Mouse (Mus musculus): ENCODE data around the gene Ptchd4.

The Ptchd4 gene

DNA sequence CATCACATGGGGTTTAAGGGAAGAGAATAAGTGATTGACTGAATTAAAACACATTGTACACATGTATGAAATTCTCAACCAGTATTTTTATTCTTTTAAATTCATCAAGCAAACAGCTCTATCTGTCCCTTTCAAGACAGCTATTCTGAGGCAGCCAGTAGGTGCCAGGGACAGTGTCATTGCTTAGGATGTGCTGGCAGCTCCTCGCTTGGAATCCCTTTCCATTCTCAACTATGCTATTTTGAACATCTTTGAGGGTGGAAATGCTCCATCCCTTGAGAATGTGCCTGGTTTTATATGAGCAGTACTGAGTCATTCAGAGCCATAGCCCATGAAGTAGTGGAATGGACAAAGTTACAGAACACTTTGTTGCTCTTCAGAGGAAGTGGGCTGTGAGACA is 112.2 kb downstream of the Ptchd4 start:
- DNase-seq (ENCODE audit: low spot score in 2 of 2): peak; percentile 32 to 66

DNA sequence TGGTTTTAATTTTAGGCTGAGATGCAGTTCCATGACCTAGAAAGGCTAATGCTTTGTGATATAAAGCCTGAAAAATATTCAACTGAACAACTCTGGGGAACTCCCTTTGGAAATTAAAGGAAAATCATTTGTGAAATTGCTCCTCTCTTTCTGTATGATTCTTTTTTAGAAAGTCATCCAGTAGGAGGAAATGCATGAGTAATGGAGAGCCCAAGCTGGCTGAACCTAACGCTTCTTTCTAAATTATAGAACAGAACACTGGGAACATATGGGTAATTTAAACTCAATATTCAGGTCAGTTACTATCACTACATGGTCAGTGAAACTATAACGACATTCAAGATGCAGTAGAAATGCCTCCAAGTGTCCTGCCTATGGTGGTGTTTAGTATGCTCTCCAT is 114.6 kb downstream of the Ptchd4 start:
- no peak for DNase-seq (ENCODE audit: low spot score in 2 of 2)

DNA sequence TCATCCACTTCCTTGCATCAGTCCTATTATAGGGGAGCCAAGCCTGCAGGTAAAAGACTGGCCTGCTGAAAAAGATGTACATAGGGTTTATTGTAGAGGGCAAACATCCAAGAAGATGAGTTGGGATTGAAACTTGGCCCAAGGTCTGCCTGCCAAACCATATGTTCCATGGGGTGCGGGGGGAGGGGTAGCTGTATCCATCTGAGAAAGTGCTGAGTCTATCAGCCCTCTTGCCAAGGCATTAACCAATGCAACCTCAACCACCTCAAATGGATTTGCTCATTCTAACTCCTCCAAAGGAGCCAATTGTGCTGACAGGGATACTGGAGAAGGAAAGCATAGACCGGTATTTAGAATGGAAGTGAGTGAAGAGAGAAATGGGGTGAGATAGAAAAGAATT is 136.5 kb downstream of the Ptchd4 start:
- no peak for DNase-seq (ENCODE audit: low spot score in 2 of 2)

DNA sequence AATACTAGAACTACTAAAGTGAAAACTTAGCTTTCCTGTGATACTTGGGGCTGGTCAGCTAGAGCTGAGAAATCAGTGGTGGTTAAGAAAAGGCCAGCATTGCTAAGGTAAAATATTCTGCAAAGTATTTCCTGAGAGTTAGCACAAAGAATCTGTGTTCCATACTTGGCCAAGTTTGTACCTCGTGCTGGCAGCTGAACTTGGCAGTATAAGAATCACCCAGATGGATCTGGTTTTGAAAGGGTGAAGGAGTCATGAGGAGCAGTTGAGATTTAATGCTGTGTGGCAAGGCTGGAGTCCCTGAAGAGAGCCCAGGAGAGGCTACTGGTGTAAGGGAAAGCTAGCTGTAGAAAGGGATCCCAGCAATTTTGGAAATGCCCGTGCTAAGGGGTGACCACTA is 140.7 kb downstream of the Ptchd4 start:
- no peak for DNase-seq (ENCODE audit: low spot score in 2 of 2)

DNA sequence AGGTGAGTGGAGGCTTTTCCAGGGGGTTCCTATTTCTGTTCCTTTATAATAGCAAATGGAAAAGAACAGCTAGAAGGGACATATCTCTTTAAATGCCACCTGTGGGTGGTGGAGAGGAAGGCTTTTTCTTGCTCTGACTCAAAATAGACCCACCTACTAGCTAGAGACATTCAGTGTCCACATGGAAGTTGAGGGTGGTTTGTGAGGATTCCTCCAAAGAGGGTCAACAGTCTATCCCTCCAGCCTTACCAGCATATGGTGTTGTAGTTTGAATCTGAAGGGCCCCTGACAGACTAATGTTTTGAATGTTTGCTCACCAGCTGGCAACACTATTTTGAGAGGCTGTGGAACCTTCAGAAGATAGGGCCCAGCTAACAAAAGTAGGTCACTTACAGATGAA is 147.0 kb downstream of the Ptchd4 start:
- peak; percentile 35 to 43 for DNase-seq (ENCODE audit: low spot score in 2 of 2)

DNA sequence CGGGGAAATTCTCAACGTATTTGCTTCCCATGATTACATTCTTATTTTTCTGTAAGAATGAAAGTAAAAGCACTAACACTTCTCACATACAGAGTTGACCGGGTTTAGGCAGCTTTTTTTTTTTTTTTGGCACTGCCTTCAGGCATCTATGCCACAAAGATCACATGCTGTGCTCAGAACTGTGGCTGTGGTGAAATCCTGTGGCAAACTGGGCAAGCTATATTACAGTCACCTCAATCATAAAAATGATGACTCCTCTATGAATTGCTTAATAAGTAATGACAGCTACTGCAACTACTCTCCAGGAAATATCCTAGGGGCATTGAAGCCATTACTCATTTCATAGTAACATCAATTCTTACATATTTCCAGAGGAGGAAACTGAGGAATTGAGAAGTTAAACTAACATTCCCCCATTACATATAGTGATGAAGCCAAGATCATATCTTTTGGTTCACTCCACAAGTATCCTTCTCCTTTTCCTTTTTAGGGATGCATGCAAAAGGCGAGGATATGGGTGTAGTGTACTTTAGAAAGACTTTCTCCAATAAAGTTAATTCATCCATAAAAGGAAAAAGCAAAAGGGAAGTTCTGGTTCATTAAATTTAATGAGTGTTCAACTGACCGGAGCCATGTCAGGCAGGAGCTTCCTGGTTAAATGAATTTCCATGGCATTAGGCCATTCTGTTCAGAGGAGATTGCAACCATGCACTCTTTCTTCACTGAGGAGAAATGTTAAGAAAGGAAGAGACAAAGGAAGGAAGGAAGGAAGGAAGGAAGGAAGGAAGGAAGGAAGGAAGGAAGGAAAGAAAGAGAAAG is 164.6 kb downstream of the Ptchd4 start:
- DNase-seq (ENCODE audit: low spot score in 2 of 2): no peak

DNA sequence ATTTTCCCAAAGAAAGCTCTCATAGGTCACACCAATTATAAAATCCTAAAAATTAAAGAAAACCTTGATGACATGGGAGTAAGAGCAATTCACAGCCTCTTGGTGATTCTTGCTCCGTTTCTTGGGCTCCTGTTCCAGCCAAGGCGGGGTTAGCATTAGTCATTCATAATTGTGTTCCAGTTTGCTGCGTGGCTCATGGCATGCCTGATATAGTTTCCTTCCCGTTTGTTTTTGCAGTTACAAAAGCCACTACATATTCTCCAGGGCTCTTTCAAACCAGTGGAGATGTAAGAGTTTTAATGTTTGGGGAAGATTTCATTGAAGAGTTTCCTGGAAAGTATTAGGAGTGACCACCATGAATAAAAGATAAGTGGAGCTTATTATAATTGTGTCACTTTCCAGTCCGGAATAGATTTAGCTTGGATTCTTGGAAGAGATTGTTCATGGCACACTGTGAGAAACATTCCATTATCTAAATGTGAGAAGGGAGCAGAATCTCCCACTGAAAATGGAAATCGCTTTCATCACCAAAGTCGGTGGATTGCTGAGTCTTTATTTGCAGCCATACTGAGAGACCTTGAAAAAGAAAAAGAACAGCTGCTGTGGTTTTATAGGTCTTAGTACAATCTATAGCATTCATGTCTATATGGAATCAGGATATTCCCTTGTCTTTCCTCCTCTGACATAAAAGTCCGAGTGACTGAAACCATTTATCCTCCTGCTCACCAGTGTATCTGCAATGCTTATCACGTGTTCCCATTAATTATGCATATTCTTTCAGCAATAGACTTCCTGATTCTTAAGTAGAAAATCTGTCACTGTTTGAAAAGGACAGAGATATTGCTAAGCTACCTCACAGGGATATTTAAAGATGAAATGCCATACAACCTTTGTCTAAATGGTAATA is 193.9 kb downstream of the Ptchd4 start:
- DNase-seq (ENCODE audit: low spot score in 2 of 2): no peak

DNA sequence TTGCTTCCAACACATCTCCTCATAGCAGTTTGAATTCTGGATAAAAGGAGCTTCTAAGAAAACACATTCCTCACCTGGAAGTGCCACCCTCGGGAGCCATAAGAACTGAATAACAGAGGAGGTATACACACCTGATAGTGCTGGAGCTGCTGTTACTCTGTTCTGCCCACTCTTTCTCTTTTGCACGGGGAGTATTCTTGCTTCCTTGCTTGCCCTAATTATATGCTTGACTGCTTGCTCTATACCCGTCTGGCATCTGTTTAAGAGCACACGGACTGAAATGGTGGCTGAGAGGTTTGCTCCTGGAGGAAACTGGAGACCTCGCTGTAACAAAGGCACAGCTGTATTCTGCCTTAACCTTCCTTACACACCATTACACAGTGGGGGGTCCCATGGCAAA is 214.4 kb downstream of the Ptchd4 start:
- no peak for DNase-seq (ENCODE audit: low spot score in 2 of 2)

DNA sequence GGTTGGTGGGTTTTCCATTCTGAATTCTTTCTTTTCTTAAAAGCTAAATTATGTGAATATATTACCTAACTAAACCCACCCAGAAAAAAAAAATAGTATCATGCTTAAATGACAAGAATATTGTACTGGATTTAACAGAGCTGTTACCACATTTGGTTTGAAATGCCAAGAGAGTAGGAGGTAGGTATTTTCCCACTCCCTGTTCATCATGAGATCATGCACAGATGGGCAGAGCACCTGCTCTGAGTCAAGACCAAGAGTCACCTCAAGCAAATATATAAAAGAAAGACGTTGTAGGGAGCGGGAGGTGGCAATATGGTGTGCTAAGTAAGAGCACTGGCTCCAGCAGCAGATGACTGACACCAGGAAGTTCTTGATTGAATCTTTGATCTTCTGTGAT is 233.8 kb downstream of the Ptchd4 start:
- DNase-seq (ENCODE audit: low spot score in 2 of 2): peak in 1 of 2 experiments; percentile 31
